Mouse (Mus musculus) MEL (cell line): ENCODE measurements around the gene Stk11. TPM values are rescaled to one million over a fixed set of nuclear protein-coding genes. Genes with fewer than 3 reads are reported as not detected.
A peak's percentile ranks its signal among the peaks of the same experiment; 100 is the strongest.

ENCODE experiments used
- DNase-seq: peaks from one replicate; pipeline ENCODE4 v3.0.0; 2011; ENCODE audit warnings: low read depth, low spot score
- H3K27ac ChIP-seq: 2 replicates; pipeline ENCODE4 v1.5.1; 2012; ENCODE audit warnings: low read depth, mild to moderate bottlenecking, control low read depth, low read length, moderate library complexity; ENCODE audit not compliant: control insufficient read depth
- H3K27me3 ChIP-seq, 2 experiments: fragments of 150-350 bp in 1 of 2; sonication (generic) in 1 of 2; 2 replicates each; pipeline ENCODE4 v1.6.1; 2012; ENCODE audit warnings: low read length in 2 of 2, mild to moderate bottlenecking in 2 of 2, improper control_type of control experiment in 1 of 2, moderate library complexity in 1 of 2; ENCODE audit not compliant: insufficient read depth in 2 of 2, control insufficient read depth in 1 of 2
- H3K36me3 ChIP-seq, 2 experiments: 2 replicates each; pipeline ENCODE4 v1.6.1; 2012 to 2014; ENCODE audit warnings: low read length in 2 of 2, improper control_type of control experiment in 1 of 2, inconsistent platforms in 1 of 2, mild to moderate bottlenecking in 1 of 2; ENCODE audit not compliant: insufficient read depth in 2 of 2, control insufficient read depth in 1 of 2
- H3K4me1 ChIP-seq, 2 experiments: fragments of 150-350 bp in 1 of 2; sonication (generic) in 1 of 2; 2 replicates each; pipeline ENCODE4 v1.6.1; 2012; ENCODE audit warnings: low read length in 2 of 2, improper control_type of control experiment in 1 of 2, mild to moderate bottlenecking in 1 of 2; ENCODE audit not compliant: insufficient read depth in 2 of 2, control insufficient read depth in 1 of 2
- H3K4me3 ChIP-seq, 2 experiments: fragments of 150-350 bp in 1 of 2; sonication (generic) in 1 of 2; 2 replicates each; pipeline ENCODE4 v1.5.1; 2012; ENCODE audit warnings: low read depth in 2 of 2, low read length in 2 of 2, mild to moderate bottlenecking in 2 of 2, moderate library complexity in 2 of 2, control low read depth in 1 of 2, improper control_type of control experiment in 1 of 2; ENCODE audit not compliant: control insufficient read depth in 1 of 2, insufficient read depth in 1 of 2
- H3K79me2 ChIP-seq: 2 replicates; pipeline ENCODE4 v1.6.1; 2012; ENCODE audit warnings: mild to moderate bottlenecking, low read length, moderate library complexity; ENCODE audit not compliant: control insufficient read depth, poor library complexity, insufficient read depth
- H3K9ac ChIP-seq: 2 replicates; pipeline ENCODE4 v1.6.1; 2012; ENCODE audit warnings: low read depth, mild to moderate bottlenecking, control low read depth, low read length, moderate library complexity; ENCODE audit not compliant: control insufficient read depth, poor library complexity, severe bottlenecking
- H3K9me3 ChIP-seq: fragments of 150-350 bp; sonication (generic); replicated peaks from 2 replicates; pipeline ENCODE4 v1.6.1; 2012; ENCODE audit warnings: mild to moderate bottlenecking, low read length, improper control_type of control experiment, moderate library complexity; ENCODE audit not compliant: insufficient read depth
- BHLHE40 ChIP-seq: IDR thresholded peaks from 2 replicates; pipeline ENCODE4 v1.6.1; 2012; ENCODE audit warnings: low read depth, mild to moderate bottlenecking, inconsistent platforms, low read length, improper control_type of control experiment, borderline replicate concordance
- CHD2 ChIP-seq: IDR thresholded peaks from 2 replicates; pipeline ENCODE4 v1.6.1; 2011; ENCODE audit warnings: low read length, improper control_type of control experiment
- CTCF ChIP-seq, 3 experiments: IDR thresholded peaks in 2 of 3; conservative IDR thresholded peaks in 1 of 3; 2 replicates each; pipeline ENCODE4 v1.5.1; 2011 to 2012; ENCODE audit warnings: low read length in 3 of 3, low read depth in 2 of 3, mild to moderate bottlenecking in 2 of 3, improper control_type of control experiment in 1 of 3, inconsistent platforms in 1 of 3, mixed read lengths in 1 of 3, moderate library complexity in 1 of 3; ENCODE audit not compliant: control insufficient read depth in 1 of 3, insufficient read depth in 1 of 3, poor library complexity in 1 of 3, severe bottlenecking in 1 of 3
- ETS1 ChIP-seq: IDR thresholded peaks from 2 replicates; pipeline ENCODE4 v1.6.1; 2012; ENCODE audit warnings: low read depth, mild to moderate bottlenecking, inconsistent platforms, low read length, improper control_type of control experiment, moderate library complexity
- GATA1 ChIP-seq: IDR thresholded peaks from 2 replicates; pipeline ENCODE4 v1.6.1; 2011; ENCODE audit warnings: low read depth, low read length, improper control_type of control experiment
- HCFC1 ChIP-seq: IDR thresholded peaks from 2 replicates; pipeline ENCODE4 v1.6.1; 2012; ENCODE audit warnings: low read depth, mild to moderate bottlenecking, inconsistent platforms, low read length, improper control_type of control experiment, moderate library complexity
- JUND ChIP-seq: IDR thresholded peaks from 2 replicates; pipeline ENCODE4 v1.6.1; 2011; ENCODE audit warnings: low read depth, mild to moderate bottlenecking, improper control_type of control experiment, low read length
- MAFK ChIP-seq: IDR thresholded peaks from 2 replicates; pipeline ENCODE4 v1.6.1; 2011; ENCODE audit warnings: low read depth, mild to moderate bottlenecking, low read length, improper control_type of control experiment, borderline replicate concordance
- MAX ChIP-seq: IDR thresholded peaks from 2 replicates; pipeline ENCODE4 v1.6.1; 2011; ENCODE audit warnings: low read length, improper control_type of control experiment
- MAZ ChIP-seq: IDR thresholded peaks from 2 replicates; pipeline ENCODE4 v1.6.1; 2012; ENCODE audit warnings: low read depth, mild to moderate bottlenecking, inconsistent platforms, low read length, improper control_type of control experiment
- MXI1 ChIP-seq: IDR thresholded peaks from 2 replicates; pipeline ENCODE4 v1.6.1; 2011; ENCODE audit warnings: mild to moderate bottlenecking, low read depth, low read length, improper control_type of control experiment
- MYB ChIP-seq: IDR thresholded peaks from 2 replicates; pipeline ENCODE4 v1.6.1; 2011; ENCODE audit warnings: mild to moderate bottlenecking, low read depth, low read length, improper control_type of control experiment
- MYC ChIP-seq: IDR thresholded peaks from 2 replicates; pipeline ENCODE4 v1.6.1; 2011; ENCODE audit warnings: low read depth, mild to moderate bottlenecking, low read length, improper control_type of control experiment, moderate library complexity
- NELFE ChIP-seq: IDR thresholded peaks from 2 replicates; pipeline ENCODE4 v1.6.1; 2011; ENCODE audit warnings: low read depth, low read length, improper control_type of control experiment
- NRF1 ChIP-seq: IDR thresholded peaks from 2 replicates; pipeline ENCODE4 v1.6.1; 2014; ENCODE audit warnings: low read depth, mild to moderate bottlenecking, inconsistent platforms, low read length, improper control_type of control experiment, moderate library complexity; ENCODE audit not compliant: poor library complexity, insufficient read depth, severe bottlenecking
- POLR2A ChIP-seq, 2 experiments: IDR thresholded peaks; 2 replicates each; pipeline ENCODE4 v1.6.1; 2011 to 2012; ENCODE audit warnings: low read length in 2 of 2, mild to moderate bottlenecking in 2 of 2, control low read depth in 1 of 2, improper control_type of control experiment in 1 of 2, low read depth in 1 of 2, moderate library complexity in 1 of 2; ENCODE audit not compliant: control insufficient read depth in 1 of 2, insufficient read depth in 1 of 2, poor library complexity in 1 of 2
- POLR2AphosphoS2 ChIP-seq: IDR thresholded peaks from 2 replicates; pipeline ENCODE4 v1.6.1; 2011; ENCODE audit warnings: low read length, improper control_type of control experiment
- SIN3A ChIP-seq: IDR thresholded peaks from 2 replicates; pipeline ENCODE4 v1.6.1; 2012; ENCODE audit warnings: low read length, improper control_type of control experiment, inconsistent platforms
- SMC3 ChIP-seq: IDR thresholded peaks from 2 replicates; pipeline ENCODE4 v1.6.1; 2011; ENCODE audit warnings: low read depth, low read length, improper control_type of control experiment
- TAL1 ChIP-seq: IDR thresholded peaks from 2 replicates; pipeline ENCODE4 v1.6.1; 2012; ENCODE audit warnings: mild to moderate bottlenecking, inconsistent platforms, low read length, moderate library complexity, mixed read lengths
- TBP ChIP-seq: IDR thresholded peaks from 2 replicates; pipeline ENCODE4 v1.8.0; 2011; ENCODE audit warnings: low read depth, low read length, improper control_type of control experiment
- TCF12 ChIP-seq: IDR thresholded peaks from 2 replicates; pipeline ENCODE4 v1.6.1; 2014; ENCODE audit warnings: low read depth, mild to moderate bottlenecking, inconsistent platforms, low read length, improper control_type of control experiment, moderate library complexity
- UBTF ChIP-seq: IDR thresholded peaks from 2 replicates; pipeline ENCODE4 v1.6.1; 2012; ENCODE audit warnings: low read depth, mild to moderate bottlenecking, inconsistent platforms, low read length, improper control_type of control experiment, moderate library complexity, borderline replicate concordance; ENCODE audit not compliant: insufficient read depth
- USF1 ChIP-seq: IDR thresholded peaks from 2 replicates; pipeline ENCODE4 v1.6.1; 2014; ENCODE audit warnings: low read depth, mild to moderate bottlenecking, inconsistent platforms, low read length, improper control_type of control experiment, moderate library complexity
- ZMIZ1 ChIP-seq: IDR thresholded peaks from 2 replicates; pipeline ENCODE4 v1.6.1; 2012; ENCODE audit warnings: low read depth, mild to moderate bottlenecking, inconsistent platforms, low read length, improper control_type of control experiment, moderate library complexity
- polyA plus RNA-seq, 2 experiments: library from polyadenylated mRNA; stranded (reverse) in 1 of 2; unstranded in 1 of 2; fragments of >175 nt in 1 of 2; fragments of >200 nt in 1 of 2; gene quantifications; 2 replicates each; pipeline versions ENCODE4 v1.2.1 to v1.2.4; 2012; ENCODE audit warnings: low replicate concordance in 2 of 2, low read depth in 1 of 2; ENCODE audit not compliant: insufficient read length in 2 of 2, insufficient read depth in 1 of 2, missing spikeins in 1 of 2
- total RNA-seq: library from RNA; depleted of rRNA; stranded (reverse); fragments of 300-350 nt; gene quantifications from 2 replicates; pipeline ENCODE4 v1.2.3, GENCODE M21; 2012; rRNA removed

Stk11 gene
- total RNA-seq (77.8 and 108 TPM in 2 replicates), polyA plus RNA-seq (100 to 1,000 TPM in 1 of 2 experiments, not detected in 1; 188 TPM)

GRCm38 (mm10) chr10:80115290-80115943, at the start of gene Stk11:
TSS of gene Stk11 (plus strand) at chr10:80115803.
- H3K4me3 ChIP-seq: peak within 1 kb of the TSS; percentile 84
- H3K9ac ChIP-seq: peak within 1 kb of the TSS; percentile 98
- H3K27ac ChIP-seq: peak within 1 kb of the TSS; percentile 76
- H3K79me2 ChIP-seq: peaks cover 53% of the 10 kb centered on the region
- peaks cover 0 to 17% of the 10 kb centered on the region in 2 experiments; a peak in 2 of 4 replicates for H3K36me3 ChIP-seq
- H3K27me3 ChIP-seq: no peaks in the 10 kb centered on the region
- peak; percentile 100 for DNase-seq
- TF ChIP-seq MAZ (0 out of 2 replicates have a peak, but pooled peaks have one; percentile 3), JUND (no peak), TCF12 (peak; percentile 74), POLR2AphosphoS2 (peak; percentile 75; the same call in 1 of the 2 replicates), CTCF (IDR thresholded peaks at IDR 0.05 in 2 of 3, conservative IDR thresholded peaks at IDR 0.05 in 1 of 3; ENCODE audit: control insufficient read depth in 1 of 3, insufficient read depth in 1 of 3, low read depth in 2 of 3, low read length in 3 of 3, poor library complexity in 1 of 3, severe bottlenecking in 1 of 3) (0 out of 6 replicates have a peak, but pooled peaks of 1 of the 3 experiments have one; percentile 2), USF1 (peak; percentile 41; the same call in 1 of the 2 replicates), GATA1 (no peak), NELFE (peak; percentile 83), TAL1 (no peak), MAFK (no peak), CHD2 (peak; percentile 71), NRF1 (peak; percentile 53; the same call in 1 of the 2 replicates), MYB (no peak), SIN3A (peak; percentile 79), BHLHE40 (no peak), ETS1 (peak; percentile 8; the same call in 1 of the 2 replicates), HCFC1 (peak; percentile 81), TBP (peak; percentile 43; the same call in 1 of the 2 replicates), UBTF (0 out of 2 replicates have a peak, but pooled peaks have one; percentile 6), MXI1 (peak; percentile 80), MAX (peak; percentile 37; the same call in 1 of the 2 replicates), SMC3 (peak; percentile 13; the same call in 1 of the 2 replicates), MYC (peak; percentile 72), POLR2A (IDR thresholded peaks at IDR 0.05; ENCODE audit: control insufficient read depth in 1 of 2, insufficient read depth in 1 of 2, low read depth in 1 of 2, low read length in 2 of 2, poor library complexity in 1 of 2) (peak; percentile 77 to 87), ZMIZ1 (peak; percentile 39; the same call in 1 of the 2 replicates)
- no peaks in the 10 kb centered on the region for H3K9me3 ChIP-seq
- H3K4me1 ChIP-seq: peaks cover 0 to 19% of the 10 kb centered on the region in 2 experiments; a peak in 3 of 4 replicates
